Mouse (Mus musculus) layer of hippocampus, adult 8-10 months (tissue): ENCODE measurements at regions not wholly inside any gene's neighbourhood (a gene's known extent, or its start where the extent isn't known, plus 50 kb on each side); places are given as distances from the start of the nearest gene placed in this dataset.

Source experiments
- DNase-seq, 2 experiments: peaks; one replicate each; pipeline ENCODE4 v3.0.0; 2022; ENCODE audit warnings: low spot score in 2 of 2

- DNase-seq: no peak
Measured at GRCm38 (mm10) chr2:158909086-158909485, 114.5 kb downstream of the Dhx35 start.

- no peak for DNase-seq
Measured at GRCm38 (mm10) chr2:158910325-158910724, 115.7 kb downstream of the Dhx35 start.

DNA sequence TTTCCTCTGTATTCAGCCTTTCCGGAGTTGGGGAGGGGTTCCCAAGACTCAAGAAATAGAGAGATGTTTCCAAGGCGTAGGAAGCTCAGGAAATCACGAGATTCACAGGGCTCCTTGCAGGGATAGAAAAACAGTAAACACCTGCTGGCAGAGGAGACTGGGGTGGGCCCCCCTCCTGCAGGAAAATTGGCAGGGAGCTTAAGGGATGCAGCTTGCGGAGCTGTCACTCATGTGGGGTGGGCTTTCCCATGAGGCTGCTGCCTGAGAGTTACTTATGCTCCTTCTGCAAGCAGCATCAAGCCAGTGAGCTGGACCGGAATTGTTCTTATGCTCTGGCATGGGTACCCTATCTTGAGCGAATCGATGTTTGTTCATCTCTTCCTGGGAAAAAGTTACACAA is 116.6 kb downstream of the Dhx35 start:
- DNase-seq: no peak

DNA sequence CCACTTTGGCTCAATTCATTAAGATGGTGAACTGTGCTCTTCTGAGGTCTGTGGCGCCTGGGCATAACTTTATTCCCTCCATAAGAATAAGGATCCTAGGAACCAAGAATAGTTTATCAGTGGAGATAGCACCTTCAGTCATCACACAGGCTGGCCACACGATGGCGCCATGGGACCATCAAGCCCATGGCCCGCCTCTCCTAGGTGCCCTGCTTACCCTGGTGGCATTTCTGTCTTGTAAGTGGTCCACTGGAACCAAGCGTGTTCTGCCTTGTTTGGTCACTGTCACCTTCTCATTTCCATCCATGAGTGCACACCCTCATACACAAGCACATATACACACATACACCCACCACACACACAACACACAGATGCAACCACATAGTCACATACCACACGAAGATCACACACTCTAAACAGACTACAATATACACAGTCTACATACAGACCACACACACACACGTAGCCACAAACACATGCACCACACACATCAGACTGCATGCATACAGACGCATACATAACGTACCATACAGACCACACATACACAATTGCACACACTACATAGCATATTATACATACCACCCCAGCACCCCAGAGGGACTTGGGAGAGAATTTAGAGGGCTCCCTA is 118.1 kb downstream of the Dhx35 start:
- peak; percentile 25 to 51 for DNase-seq

GRCm38 (mm10) chr2:158917398-158917797 is 122.8 kb downstream of the Dhx35 start:
- no peak for DNase-seq

- DNase-seq: no peak
Measured at GRCm38 (mm10) chr2:158918312-158918711, 123.7 kb downstream of the Dhx35 start.

DNA sequence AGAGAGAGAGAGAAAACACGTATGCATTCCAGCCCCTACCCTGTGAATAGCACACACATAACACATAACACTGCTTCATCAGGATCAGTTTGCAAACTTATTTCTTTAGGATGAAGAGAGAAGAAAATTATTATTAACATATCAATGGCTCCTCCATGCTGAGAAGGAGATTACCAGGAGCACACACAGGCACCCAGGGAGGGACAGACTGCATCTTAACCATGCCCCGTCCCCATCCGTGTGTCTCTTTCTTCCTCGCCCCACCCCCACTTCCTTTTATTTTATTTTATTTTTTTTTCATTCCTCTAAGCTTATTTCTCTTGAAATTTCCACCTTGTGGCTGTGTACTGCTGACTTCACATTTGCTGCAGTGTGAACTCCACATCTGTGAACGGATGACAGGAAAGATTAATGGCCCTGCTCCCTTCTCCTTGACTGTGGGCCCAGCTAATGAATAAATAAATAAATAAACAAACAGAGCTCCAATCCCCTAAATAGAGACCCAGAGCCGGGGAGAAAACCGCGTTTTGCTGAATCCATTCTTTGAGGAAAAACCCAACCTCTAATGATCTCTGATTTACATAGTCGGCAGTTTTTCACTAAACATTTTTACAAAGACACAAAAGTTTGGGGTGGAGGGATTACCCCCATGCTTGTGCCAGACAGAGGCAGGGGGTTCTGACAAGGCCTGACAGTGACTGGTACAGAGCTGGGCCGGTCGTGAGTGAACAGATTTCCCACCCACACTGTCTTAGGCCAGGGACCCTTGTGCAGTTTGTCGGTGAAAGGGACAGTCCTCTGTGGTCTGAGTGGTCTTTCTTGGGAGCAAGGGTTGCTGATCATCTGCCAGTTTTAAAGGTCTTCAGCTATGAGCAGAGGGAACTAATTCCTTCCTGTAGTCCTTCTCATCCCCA is 127.0 kb downstream of the Dhx35 start:
- no peak for DNase-seq

- DNase-seq: no peak
Measured at GRCm38 (mm10) chr2:158922766-158923165, 128.2 kb downstream of the Dhx35 start.

- no peak for DNase-seq
Measured at GRCm38 (mm10) chr2:158929507-158929906, 134.9 kb downstream of the Dhx35 start.

DNA sequence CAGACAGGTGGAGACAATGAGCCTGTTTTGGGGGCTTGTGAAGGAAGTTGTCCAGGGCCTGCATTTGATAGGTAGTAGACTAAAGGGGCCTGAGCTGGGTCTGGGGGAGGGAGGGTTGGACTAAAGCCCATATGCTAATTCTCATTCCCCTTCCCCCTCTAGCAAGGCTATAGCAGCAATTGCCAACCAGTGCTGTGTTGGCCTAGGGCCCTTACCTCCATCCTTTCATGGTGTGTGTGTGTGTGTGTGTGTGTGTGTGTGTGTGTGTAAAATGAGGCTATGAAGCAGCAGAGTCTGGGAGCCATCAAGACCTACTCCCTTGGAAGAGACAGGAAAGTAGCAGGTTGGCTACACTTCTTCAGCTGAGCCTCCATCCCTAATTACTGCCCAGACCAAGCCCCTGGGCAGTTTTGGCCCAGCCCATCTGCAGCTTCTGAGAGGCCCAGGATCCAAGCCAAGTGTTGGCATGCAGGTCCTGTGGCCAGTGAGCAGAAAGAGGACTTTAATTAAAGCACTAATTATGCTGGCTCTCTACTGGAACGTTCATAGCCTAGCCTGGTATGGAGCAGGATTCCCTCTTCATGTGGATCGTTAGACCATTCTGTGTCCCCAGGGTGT is 143.4 kb downstream of the Dhx35 start:
- peak; percentile 35 to 62 for DNase-seq

- no peak for DNase-seq
Measured at GRCm38 (mm10) chr2:158949418-158949817, 154.8 kb downstream of the Dhx35 start.

DNA sequence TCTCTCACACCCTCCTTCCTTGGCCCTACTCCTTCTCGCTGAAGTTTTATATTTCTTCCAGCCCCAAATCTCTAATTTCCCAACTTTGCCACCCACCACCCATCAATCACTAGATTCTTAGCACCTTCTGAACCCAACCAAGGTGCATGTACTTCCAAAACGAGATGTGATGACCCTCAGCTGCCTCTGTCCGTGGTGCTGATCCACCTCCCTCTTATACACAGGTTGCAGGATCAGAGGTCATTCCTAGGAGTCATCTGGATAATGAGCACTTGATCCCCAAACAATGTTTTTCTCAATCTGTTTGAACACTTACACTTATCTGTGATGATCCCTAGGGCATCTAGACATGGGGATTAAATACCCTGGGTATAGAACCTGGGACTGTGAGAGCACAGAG is 156.5 kb downstream of the Dhx35 start:
- DNase-seq: no peak

DNA sequence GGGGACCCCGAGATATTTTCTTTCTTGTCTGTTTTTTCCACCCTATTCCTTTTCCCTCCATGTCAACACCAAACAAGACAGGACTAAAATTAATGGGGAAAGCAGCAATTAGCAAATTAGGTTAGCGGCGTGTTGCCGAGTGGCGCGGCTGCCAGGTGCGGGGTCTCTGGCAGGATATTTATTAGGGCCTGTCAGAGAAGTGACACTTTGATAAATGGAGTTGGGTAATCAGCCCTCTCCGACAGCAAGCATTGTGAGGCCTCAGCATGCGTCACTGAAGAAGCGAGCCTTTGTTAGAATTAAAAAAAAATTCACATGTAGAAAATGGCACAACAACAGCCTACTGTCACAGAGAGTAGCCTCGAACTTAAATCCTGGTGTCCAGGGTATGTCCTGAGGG is 162.3 kb downstream of the Dhx35 start:
- DNase-seq: no peak

GRCm38 (mm10) chr2:158965003-158965665 is 170.5 kb downstream of the Dhx35 start:
- peak; percentile 77 to 86 for DNase-seq

- DNase-seq: no peak
Measured at GRCm38 (mm10) chr2:158972178-158972577, 177.6 kb downstream of the Dhx35 start.

GRCm38 (mm10) chr2:158985529-158986148 is 191.0 kb downstream of the Dhx35 start:
- DNase-seq: peak; percentile 15 to 32

GRCm38 (mm10) chr2:159002481-159003186 is 208.0 kb downstream of the Dhx35 start:
- DNase-seq: no peak

DNA sequence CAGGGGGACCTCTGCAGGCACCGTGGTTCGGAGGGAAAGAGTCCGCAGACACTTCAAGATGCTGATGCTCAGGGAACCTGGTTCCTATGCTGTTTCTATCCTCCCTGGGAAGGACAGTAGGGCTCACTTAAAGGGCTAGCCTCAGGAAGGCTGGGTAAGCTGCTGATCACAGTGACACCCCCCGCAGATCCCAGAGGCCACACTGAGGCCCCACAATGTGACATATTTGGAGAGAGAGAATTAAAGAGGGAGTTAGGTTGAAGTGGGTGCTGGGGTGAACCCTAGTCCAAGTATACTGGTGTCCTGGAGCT is 208.5 kb downstream of the Dhx35 start:
- DNase-seq: no peak

- DNase-seq: peak; percentile 58 to 76
Measured at GRCm38 (mm10) chr2:159004417-159004816, 209.8 kb downstream of the Dhx35 start.

GRCm38 (mm10) chr2:159012725-159013124 is 218.1 kb downstream of the Dhx35 start:
- DNase-seq: no peak

- no peak for DNase-seq
Measured at GRCm38 (mm10) chr2:159014553-159014952, 219.9 kb downstream of the Dhx35 start.
